Mouse (Mus musculus) effector memory CD4-positive, alpha-beta T cell, adult 5 months (primary cell): ENCODE data around the gene Sgca. TPM values are rescaled to one million over a fixed set of nuclear protein-coding genes. Genes with fewer than 3 reads are reported as not detected.

Experiments used
- polyA plus RNA-seq: library from polyadenylated mRNA; unstranded; fragments of 100-300 nt; shearing (Covaris generic); gene quantifications from one replicate; pipeline ENCODE4 v1.2.1, GENCODE M21; 2017

Gene Sgca
- polyA plus RNA-seq: not detected

GRCm38 (mm10) chr11:94976199-94976598 is at the start of gene Sgca:
Gene Sgca (minus strand): TSS chr11:94976327.

GRCm38 (mm10) chr11:95009629-95010014 is 33.5 kb upstream of the Sgca start, which contains the start of gene Samd14:
Gene Samd14 (plus strand): TSS chr11:95009879.

GRCm38 (mm10) chr11:94990749-94991577 is 14.8 kb upstream of the Sgca start, which contains the start of gene Ppp1r9b:
Gene Ppp1r9b (plus strand): TSS chr11:94991035.

GRCm38 (mm10) chr11:94967419-94967818 is 8.7 kb downstream of the Sgca start, which contains the start of gene Hils1:
Gene Hils1 (plus strand): TSS chr11:94967593.

GRCm38 (mm10) chr11:94936045-94936444 is 40.1 kb downstream of the Sgca start, which contains the start of gene Col1a1:
Gene Col1a1 (plus strand): TSS chr11:94936224.

Other genes with a start within 250 kb of the Sgca start
- gene Cdc34b, start 234.5 kb downstream of the Sgca start, polyA plus RNA-seq: not detected
- not detected for gene Tmem92, start 193.6 kb downstream of the Sgca start, polyA plus RNA-seq
- not detected for gene Col1a1, start 40.1 kb downstream of the Sgca start, polyA plus RNA-seq
- gene Hils1, start 8.7 kb downstream of the Sgca start, polyA plus RNA-seq: not detected
- 12.3 TPM for gene Ppp1r9b, start 14.7 kb upstream of the Sgca start, polyA plus RNA-seq
- gene Samd14, start 33.6 kb upstream of the Sgca start, polyA plus RNA-seq: not detected
- 8.8 TPM for gene Pdk2, start 65.0 kb upstream of the Sgca start, polyA plus RNA-seq
- 3.9 TPM for gene Itga3, start 100.5 kb upstream of the Sgca start, polyA plus RNA-seq
- not detected for gene Dlx3, start 143.8 kb upstream of the Sgca start, polyA plus RNA-seq
- not detected for gene Dlx4, start 169.9 kb upstream of the Sgca start, polyA plus RNA-seq